Mouse (Mus musculus) mammary gland, adult 2 months (tissue): ENCODE measurements around the gene Dnaja4. TPM values are rescaled to one million over a fixed set of nuclear protein-coding genes. Genes with fewer than 3 reads are reported as not detected.

Experiments
- polyA plus RNA-seq: library from polyadenylated mRNA; depleted of rRNA; stranded (reverse); fragments of >200 nt; gene quantifications from 2 replicates; pipeline ENCODE4 v1.2.3, GENCODE M21; 2012; ENCODE audit warnings: low replicate concordance; rRNA removed

Dnaja4 gene
- 4.6 and 15.4 TPM in 2 replicates for polyA plus RNA-seq

DNA sequence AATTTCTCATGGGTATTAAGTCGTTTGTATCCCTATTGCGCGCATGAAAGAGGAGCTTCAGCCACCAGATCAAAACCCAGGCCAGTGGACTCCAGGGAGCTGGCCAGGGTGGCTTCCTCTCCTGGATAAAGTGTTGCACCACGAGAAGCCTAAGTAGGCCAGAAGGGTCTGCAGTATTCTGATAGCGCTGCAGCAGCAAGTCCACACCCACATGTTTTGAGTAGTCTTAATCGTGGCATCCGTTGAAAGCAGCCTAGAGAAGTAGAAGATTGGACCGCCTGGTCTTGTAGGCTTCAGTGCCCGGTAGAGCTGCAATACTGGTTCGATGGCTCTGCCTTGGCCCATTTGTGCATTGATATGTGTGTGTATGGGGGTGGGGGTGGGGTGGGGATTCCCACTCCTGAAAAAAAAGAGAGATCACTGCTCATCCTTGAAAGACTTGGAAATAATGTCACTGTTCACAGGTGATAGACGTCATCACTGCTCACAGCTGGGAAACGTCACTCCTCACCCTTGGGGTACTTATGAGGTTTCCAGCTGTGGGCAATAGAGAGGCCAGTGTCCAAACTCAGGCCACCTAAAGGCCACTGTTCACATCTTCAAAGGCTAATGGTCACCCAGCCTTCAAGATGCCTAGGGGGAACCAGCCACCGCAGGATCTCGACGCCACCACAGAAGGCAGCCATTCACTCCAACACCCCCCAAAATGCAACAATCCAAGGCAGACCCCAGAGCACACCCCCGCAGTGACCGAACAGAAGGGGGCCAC lies at the start of gene Dnaja4:
Gene Dnaja4, plus strand, starts transcription at position 556 of the 769 bp plus-strand sequence.

GRCm38 (mm10) chr9:54661605-54662377 lies 36.9 kb upstream of the Dnaja4 start, which contains the start of gene Acsbg1:
TSS of gene Acsbg1 (minus strand) at chr9:54661870.

GRCm38 (mm10) chr9:54733921-54734638 lies 35.4 kb downstream of the Dnaja4 start, which contains the start of gene Wdr61:
TSS of gene Wdr61 (minus strand) at chr9:54734519.

GRCm38 (mm10) chr9:54764561-54765217 lies 66.0 kb downstream of the Dnaja4 start, which contains the start of gene Crabp1:
TSS of gene Crabp1 (plus strand) at chr9:54764748.

Other genes with a start within 250 kb of the Dnaja4 start
- 1.4 and 4.6 TPM in 2 replicates for gene Dmxl2, start 197.2 kb upstream of the Dnaja4 start, polyA plus RNA-seq
- not detected in 2 replicates for gene Sh2d7, start 159.9 kb upstream of the Dnaja4 start, polyA plus RNA-seq
- gene Cib2, start 138.7 kb upstream of the Dnaja4 start, polyA plus RNA-seq: 45.9 and 88.1 TPM in 2 replicates
- 56.5 and 199 TPM in 2 replicates for gene Idh3a, start 112.5 kb upstream of the Dnaja4 start, polyA plus RNA-seq
- 16.3 and 23.7 TPM in 2 replicates for gene Acsbg1, start 37.0 kb upstream of the Dnaja4 start, polyA plus RNA-seq
- gene Wdr61, start 35.6 kb downstream of the Dnaja4 start, polyA plus RNA-seq: 19.1 and 46.1 TPM in 2 replicates
- gene Crabp1, start 65.9 kb downstream of the Dnaja4 start, polyA plus RNA-seq: 11.7 and 22.6 TPM in 2 replicates
- 3.5 and 9.4 TPM in 2 replicates for gene Ireb2, start 164.9 kb downstream of the Dnaja4 start, polyA plus RNA-seq
- gene Hykk, start 218.4 kb downstream of the Dnaja4 start, polyA plus RNA-seq: 0.75 and 1.7 TPM in 2 replicates